Mouse (Mus musculus) myocyte (in vitro differentiated cells): ENCODE results near the gene Phospho2.

ENCODE experiments used
- E2F4 ChIP-seq: IDR thresholded peaks from one replicate; pipeline ENCODE4 v1.6.1; 2011; ENCODE audit warnings: mild to moderate bottlenecking, control low read depth, moderate library complexity; ENCODE audit not compliant: insufficient read depth
- MAX ChIP-seq: IDR thresholded peaks from one replicate; pipeline ENCODE4 v1.6.1; 2011; ENCODE audit warnings: low read depth, mild to moderate bottlenecking, control low read depth
- MYOD1 ChIP-seq, 3 experiments: IDR thresholded peaks; one replicate each; pipeline ENCODE4 v1.6.1; 2011; ENCODE audit warnings: control low read depth in 2 of 3, low read depth in 2 of 3, mild to moderate bottlenecking in 2 of 3, moderate library complexity in 1 of 3; ENCODE audit not compliant: insufficient read length in 2 of 3, control insufficient read depth in 1 of 3
- MYOG ChIP-seq, 3 experiments: IDR thresholded peaks; one replicate each; pipeline ENCODE4 v1.6.1; 2011; ENCODE audit warnings: control low read depth in 2 of 3, low read depth in 2 of 3, mild to moderate bottlenecking in 2 of 3; ENCODE audit not compliant: insufficient read length in 2 of 3, control insufficient read depth in 1 of 3, insufficient read depth in 1 of 3
- POLR2A ChIP-seq: IDR thresholded peaks from one replicate; pipeline ENCODE4 v1.6.1; 2011; ENCODE audit warnings: low read depth, mild to moderate bottlenecking, control low read depth, moderate library complexity; ENCODE audit not compliant: insufficient read length
- POLR2AphosphoS2 ChIP-seq: IDR thresholded peaks from one replicate; pipeline ENCODE4 v1.6.1; 2011; ENCODE audit warnings: low read depth, control low read depth; ENCODE audit not compliant: insufficient read length
- REST ChIP-seq: IDR thresholded peaks from one replicate; pipeline ENCODE4 v1.6.1; 2011; ENCODE audit warnings: mild to moderate bottlenecking, control low read depth, moderate library complexity; ENCODE audit not compliant: insufficient read depth, insufficient read length
- TCF12 ChIP-seq: IDR thresholded peaks from one replicate; pipeline ENCODE4 v1.6.1; 2011; ENCODE audit warnings: mild to moderate bottlenecking, control low read depth; ENCODE audit not compliant: poor library complexity, insufficient read depth, severe bottlenecking
- TCF3 ChIP-seq: IDR thresholded peaks from one replicate; pipeline ENCODE4 v1.6.1; 2011; ENCODE audit warnings: low read depth, control low read depth; ENCODE audit not compliant: insufficient read length
- USF1 ChIP-seq: IDR thresholded peaks from one replicate; pipeline ENCODE4 v1.6.1; 2011; ENCODE audit warnings: low read depth, mild to moderate bottlenecking, control low read depth, moderate library complexity

DNA sequence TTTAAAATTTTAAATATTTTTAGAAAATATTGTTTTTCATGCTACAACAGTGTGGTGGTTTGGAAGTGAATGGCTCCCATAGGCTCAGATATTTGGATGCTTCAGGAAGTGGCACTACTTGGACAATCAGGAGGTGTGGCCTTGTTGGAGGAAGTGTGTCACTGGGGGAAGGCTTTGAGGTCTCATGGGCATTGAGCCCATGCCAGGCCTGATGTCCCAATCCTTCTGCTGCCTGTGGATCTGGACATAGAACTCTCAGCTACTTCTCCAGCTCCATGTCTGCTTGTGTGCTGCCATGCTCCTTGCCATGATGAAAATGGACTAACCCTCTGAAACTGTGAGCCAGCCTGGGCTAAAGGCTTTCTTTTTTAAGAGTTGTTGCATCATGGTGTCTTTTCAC is 49.3 kb downstream of the Phospho2 start:
- TF ChIP-seq POLR2A: no peak
- TF ChIP-seq MYOD1 (IDR thresholded peaks at IDR 0.05; ENCODE audit: control insufficient read depth in 1 of 3, insufficient read length in 2 of 3, low read depth in 2 of 3): no peak
- TF ChIP-seq TCF12: no peak
- no peak for TF ChIP-seq MYOG (IDR thresholded peaks at IDR 0.05; ENCODE audit: control insufficient read depth in 1 of 3, insufficient read depth in 1 of 3, insufficient read length in 2 of 3, low read depth in 2 of 3)
- no peak for TF ChIP-seq MAX
- TF ChIP-seq POLR2AphosphoS2: no peak
- TF ChIP-seq E2F4: no peak
- no peak for TF ChIP-seq TCF3
- TF ChIP-seq USF1: no peak
- TF ChIP-seq REST: no peak
